Mouse (Mus musculus) hindbrain, embryonic 15.5 days (tissue): ENCODE measurements at regions not wholly inside any gene's neighbourhood (a gene's known extent, or its start where the extent isn't known, plus 50 kb on each side); places are given as distances from the start of the nearest gene placed in this dataset.

Source experiments
- ATAC-seq: fragments of 200-750 bp; cut with Nextera tagmentation; 2 replicates; pipeline ENCODE4 v1.8.0; 2017; ENCODE audit warnings: low read depth, moderate number of reproducible peaks, moderate TSS enrichment; ENCODE audit not compliant: low FRiP score
- H3K27ac ChIP-seq: fragments of 300-500 bp; sonication (generic); replicated peaks from 2 replicates; pipeline ENCODE4 v1.5.1; 2015; ENCODE audit warnings: mild to moderate bottlenecking, inconsistent platforms
- H3K27me3 ChIP-seq: fragments of 300-500 bp; sonication (generic); 2 replicates; pipeline ENCODE4 v1.6.1; 2015; ENCODE audit warnings: control low read depth, inconsistent platforms
- H3K36me3 ChIP-seq: fragments of 300-500 bp; sonication (generic); 2 replicates; pipeline ENCODE4 v1.6.1; 2015; ENCODE audit warnings: control low read depth, inconsistent platforms
- H3K4me1 ChIP-seq: fragments of 300-500 bp; sonication (generic); replicated peaks from 2 replicates; pipeline ENCODE4 v1.6.1; 2015; ENCODE audit warnings: control low read depth, inconsistent platforms
- H3K4me2 ChIP-seq: fragments of 300-500 bp; sonication (generic); 2 replicates; pipeline ENCODE4 v1.6.1; 2015; ENCODE audit warnings: moderate library complexity, mild to moderate bottlenecking, inconsistent platforms
- H3K4me3 ChIP-seq: fragments of 300-500 bp; sonication (generic); 2 replicates; pipeline ENCODE4 v1.5.1; 2015; ENCODE audit warnings: mild to moderate bottlenecking, inconsistent platforms
- H3K9ac ChIP-seq: fragments of 300-500 bp; sonication (generic); 2 replicates; pipeline ENCODE4 v1.6.1; 2015; ENCODE audit warnings: inconsistent platforms
- H3K9me3 ChIP-seq: fragments of 300-500 bp; sonication (generic); 2 replicates; pipeline ENCODE4 v1.6.1; 2016; ENCODE audit warnings: control low read depth, inconsistent platforms
- WGBS: fragments of 180-500 bp; shearing (Covaris S2); methylation state at CpG from one replicate; pipeline ENCODE4 v1.1.7; 2015; 5-methylcytosine and 5-hydroxymethylcytosine counted together

GRCm38 (mm10) chr4:31648631-31649368, 315.1 kb upstream of the Map3k7 start:
- 90% methylated on average over 8 of the region's 8 CpGs for WGBS
- Histone ChIP-seq H3K27me3 (no peaks in the 10 kb centered on the region), H3K27ac (no peak overlapping the region), H3K4me2 (no peak overlapping the region), H3K9me3 (no peaks in the 10 kb centered on the region), H3K9ac (no peak overlapping the region), H3K4me1 (no peaks in the 10 kb centered on the region), H3K4me3 (no peak overlapping the region), H3K36me3 (no peaks in the 10 kb centered on the region)
- ATAC-seq: no peak

DNA sequence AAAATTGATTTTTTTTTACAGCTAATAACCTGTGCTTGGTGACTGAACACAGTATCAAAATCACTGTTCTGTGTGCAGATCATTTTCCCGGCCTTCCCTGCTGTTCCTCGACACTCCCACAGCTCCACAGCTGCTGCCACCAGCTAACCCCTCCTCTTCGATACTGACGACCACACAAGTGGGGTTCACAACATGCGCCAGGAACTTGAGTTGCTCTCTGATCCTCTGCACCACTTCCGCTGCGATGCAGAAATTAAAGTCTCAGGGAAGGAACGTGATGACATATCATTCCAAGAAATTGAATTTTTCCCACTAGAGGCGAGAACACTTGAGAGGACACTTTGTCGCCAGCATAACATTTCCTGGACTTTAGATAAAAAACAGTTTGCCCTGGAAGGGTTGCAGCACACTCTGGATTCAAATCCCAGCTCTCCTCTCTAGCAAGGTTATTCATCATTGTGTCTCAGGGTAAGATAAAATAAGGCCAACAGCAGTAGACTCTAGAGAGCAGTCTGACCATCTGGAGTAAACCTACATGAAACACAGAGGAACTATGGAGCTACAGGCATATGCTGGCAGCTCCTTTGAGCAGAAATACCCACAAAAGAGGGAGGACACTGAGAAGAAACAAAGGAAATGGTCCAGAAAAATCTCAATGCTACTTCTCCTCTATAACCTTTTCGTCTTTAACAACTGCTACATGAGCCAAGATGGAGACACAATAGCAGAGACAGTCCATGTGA, 308.4 kb upstream of the Map3k7 start:
- Histone ChIP-seq H3K36me3 (no peaks in the 10 kb centered on the region), H3K4me3 (no peak overlapping the region), H3K27ac (no peak overlapping the region; the same call in 1 of the 2 replicates), H3K27me3 (no peaks in the 10 kb centered on the region), H3K9me3 (no peaks in the 10 kb centered on the region), H3K9ac (no peak overlapping the region), H3K4me1 (no peaks in the 10 kb centered on the region), H3K4me2 (no peak overlapping the region)
- 65% methylated on average over 11 of the region's 11 CpGs for WGBS
- ATAC-seq: no peak

DNA sequence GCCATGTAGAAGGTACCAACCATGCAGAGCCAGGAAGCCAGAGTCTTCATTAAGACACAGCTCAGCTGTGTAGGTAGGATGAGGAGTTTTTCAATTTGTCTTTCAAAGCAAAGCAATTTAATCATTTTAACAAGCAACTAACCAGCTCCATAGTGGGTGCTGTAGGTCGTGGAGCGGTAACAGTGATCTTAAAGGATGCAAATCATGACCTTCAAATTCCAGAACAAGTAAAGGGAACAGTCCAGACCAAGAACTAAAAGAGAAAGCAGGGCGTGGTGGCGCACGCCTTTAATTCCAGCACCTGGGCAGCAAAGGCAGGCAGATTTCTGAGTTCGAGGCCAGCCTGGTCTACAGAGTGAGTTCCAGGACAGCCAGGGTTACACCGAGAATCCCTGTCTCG, 307.8 kb upstream of the Map3k7 start:
- H3K27me3 ChIP-seq: no peaks in the 10 kb centered on the region
- no peaks in the 10 kb centered on the region for H3K36me3 ChIP-seq
- no peak overlapping the region for H3K4me3 ChIP-seq
- no peak overlapping the region for H3K27ac ChIP-seq
- H3K9me3 ChIP-seq: no peaks in the 10 kb centered on the region
- no peak overlapping the region for H3K9ac ChIP-seq
- 96% methylated on average over 8 of the region's 8 CpGs for WGBS
- no peaks in the 10 kb centered on the region for H3K4me1 ChIP-seq
- H3K4me2 ChIP-seq: no peak overlapping the region
- no peak for ATAC-seq

DNA sequence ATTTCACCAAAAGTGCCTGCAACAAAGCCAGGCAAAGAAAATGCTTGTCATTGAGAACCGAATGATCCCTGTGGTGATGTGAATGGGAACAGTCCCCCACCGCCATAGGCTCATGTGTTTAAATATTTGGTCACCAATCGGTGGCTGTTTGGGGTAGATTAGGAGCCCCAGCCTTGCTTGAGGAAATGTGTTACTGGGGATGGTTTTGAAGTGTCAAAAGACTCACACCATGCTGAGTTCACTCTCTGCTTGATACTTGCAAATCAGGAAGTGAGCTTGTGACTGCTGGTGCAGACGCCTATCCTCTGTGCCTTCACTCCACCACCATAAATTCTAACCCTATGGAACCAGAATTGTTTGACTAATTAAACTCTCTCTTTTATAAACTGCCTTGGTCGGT, 305.1 kb upstream of the Map3k7 start:
- H3K4me2 ChIP-seq: no peak overlapping the region
- ATAC-seq: no peak
- 65% methylated on average over 5 of the region's 5 CpGs for WGBS
- no peaks in the 10 kb centered on the region for H3K4me1 ChIP-seq
- no peaks in the 10 kb centered on the region for H3K36me3 ChIP-seq
- no peak overlapping the region for H3K9ac ChIP-seq
- no peaks in the 10 kb centered on the region for H3K9me3 ChIP-seq
- H3K27ac ChIP-seq: no peak overlapping the region
- no peak overlapping the region for H3K4me3 ChIP-seq
- no peaks in the 10 kb centered on the region for H3K27me3 ChIP-seq

DNA sequence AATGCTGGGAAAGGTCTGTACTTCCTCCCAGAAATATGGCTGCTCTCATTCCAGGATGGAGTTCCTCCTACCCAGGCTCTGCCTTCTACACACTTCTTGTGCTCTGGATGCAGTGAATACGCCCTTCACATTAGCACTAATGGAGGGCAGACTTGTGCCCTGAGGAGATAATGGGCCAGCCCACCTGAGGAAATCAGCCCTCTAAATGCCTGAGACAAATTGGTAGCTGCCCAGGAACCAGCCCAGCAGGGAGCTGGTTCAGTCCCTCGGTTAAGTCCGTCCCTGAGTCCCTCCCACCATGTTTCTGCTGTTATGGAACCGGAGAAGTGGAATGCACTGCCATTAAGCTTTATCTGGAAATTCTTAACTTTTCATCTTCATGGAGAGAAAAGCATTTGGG, 303.0 kb upstream of the Map3k7 start:
- H3K9ac ChIP-seq: no peak overlapping the region
- H3K27me3 ChIP-seq: no peaks in the 10 kb centered on the region
- no peak overlapping the region for H3K4me2 ChIP-seq
- no peak for ATAC-seq
- H3K27ac ChIP-seq: no peak overlapping the region
- whole genome bisulfite sequencing: 33% methylated on average over 4 of the region's 4 CpGs
- no peaks in the 10 kb centered on the region for H3K36me3 ChIP-seq
- no peaks in the 10 kb centered on the region for H3K9me3 ChIP-seq
- no peaks in the 10 kb centered on the region for H3K4me1 ChIP-seq
- H3K4me3 ChIP-seq: no peak overlapping the region

DNA sequence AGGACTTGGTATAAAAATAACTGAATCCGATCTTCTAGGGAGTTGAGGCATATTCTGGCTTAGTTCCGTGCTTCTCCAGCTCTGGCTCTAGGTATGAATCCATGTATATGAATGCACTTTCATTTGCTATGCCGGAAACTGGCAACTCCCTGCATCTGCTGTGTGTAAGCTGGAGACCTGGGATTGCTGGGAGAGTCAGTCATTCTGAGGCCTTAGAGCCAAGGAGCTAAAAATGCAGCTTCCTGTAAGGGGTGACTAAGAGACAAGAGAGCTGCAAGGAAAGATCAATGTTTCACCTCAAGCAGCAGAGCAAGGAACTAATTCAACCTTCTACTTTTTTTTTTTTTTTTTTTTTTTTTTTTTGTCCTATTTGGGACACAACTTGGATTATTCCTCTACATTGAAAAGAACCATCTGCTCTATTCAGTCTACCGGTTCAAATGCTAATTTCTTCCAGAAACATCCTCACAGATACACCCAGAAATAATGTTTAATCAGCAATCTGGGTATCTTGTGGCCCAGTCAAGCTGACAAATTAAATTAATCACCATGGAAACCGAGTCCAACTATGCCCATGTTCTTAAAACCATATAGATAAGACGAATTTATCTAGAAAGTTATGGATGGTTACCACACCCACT, 292.2 kb upstream of the Map3k7 start:
- no peak overlapping the region for H3K4me3 ChIP-seq
- H3K4me2 ChIP-seq: no peak overlapping the region
- no peaks in the 10 kb centered on the region for H3K9me3 ChIP-seq
- ATAC-seq: no peak
- no peak overlapping the region for H3K9ac ChIP-seq
- WGBS: 51% methylated on average over 6 of the region's 6 CpGs
- no peaks in the 10 kb centered on the region for H3K27me3 ChIP-seq
- H3K36me3 ChIP-seq: no peaks in the 10 kb centered on the region
- no peaks in the 10 kb centered on the region for H3K4me1 ChIP-seq
- no peak overlapping the region for H3K27ac ChIP-seq

GRCm38 (mm10) chr4:31672171-31672841, 291.6 kb upstream of the Map3k7 start:
- H3K27me3 ChIP-seq: no peaks in the 10 kb centered on the region
- H3K4me2 ChIP-seq: no peak overlapping the region
- H3K27ac ChIP-seq: no peak overlapping the region
- no peak for ATAC-seq
- WGBS: 59% methylated on average over 9 of the region's 9 CpGs
- no peaks in the 10 kb centered on the region for H3K4me1 ChIP-seq
- no peaks in the 10 kb centered on the region for H3K9me3 ChIP-seq
- no peak overlapping the region for H3K4me3 ChIP-seq
- H3K9ac ChIP-seq: no peak overlapping the region
- H3K36me3 ChIP-seq: no peaks in the 10 kb centered on the region

- no peaks in the 10 kb centered on the region for H3K36me3 ChIP-seq
- H3K27me3 ChIP-seq: no peaks in the 10 kb centered on the region
- WGBS: 79% methylated on average over 2 of the region's 2 CpGs
- no peak overlapping the region for H3K4me2 ChIP-seq
- H3K27ac ChIP-seq: no peak overlapping the region
- peak; percentile 23; the same call in 1 of the 2 replicates for ATAC-seq
- H3K4me1 ChIP-seq: no peaks in the 10 kb centered on the region
- H3K9ac ChIP-seq: no peak overlapping the region
- no peaks in the 10 kb centered on the region for H3K9me3 ChIP-seq
- no peak overlapping the region for H3K4me3 ChIP-seq
Observed at GRCm38 (mm10) chr4:31672842-31673171, 291.1 kb upstream of the Map3k7 start.

DNA sequence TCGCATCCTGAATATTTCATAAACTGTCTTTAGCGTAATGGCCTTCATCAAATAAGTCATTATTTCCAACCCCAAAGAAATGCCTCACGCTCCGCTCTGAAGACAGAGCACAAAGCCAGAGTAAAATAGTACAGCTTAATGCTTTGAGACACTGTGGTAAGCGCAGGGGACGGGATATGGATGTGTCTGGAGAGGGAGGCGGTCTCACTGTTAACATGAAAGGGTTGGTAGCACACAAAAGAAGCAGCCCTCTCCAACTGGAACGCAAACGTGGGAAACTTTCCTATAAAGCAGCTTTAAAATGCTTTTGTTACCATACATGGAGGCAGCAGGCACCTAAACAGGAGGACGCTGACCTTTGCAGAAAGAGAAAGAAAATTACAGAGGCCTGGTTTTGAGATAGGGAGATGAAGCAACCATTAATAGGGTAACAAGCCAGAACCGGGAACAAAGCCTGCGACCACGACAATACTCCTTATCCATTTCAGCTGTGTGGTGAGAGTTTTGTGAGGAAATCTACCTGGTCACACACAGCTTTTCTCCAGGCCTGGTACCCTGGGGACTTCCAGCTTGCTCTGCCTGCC, 284.8 kb upstream of the Map3k7 start:
- Histone ChIP-seq H3K27ac (no peak overlapping the region), H3K27me3 (no peaks in the 10 kb centered on the region), H3K4me3 (no peak overlapping the region), H3K9ac (no peak overlapping the region), H3K9me3 (no peaks in the 10 kb centered on the region), H3K4me1 (no peaks in the 10 kb centered on the region), H3K36me3 (no peaks in the 10 kb centered on the region), H3K4me2 (no peak overlapping the region)
- ATAC-seq: no peak
- WGBS: 57% methylated on average over 13 of the region's 13 CpGs

DNA sequence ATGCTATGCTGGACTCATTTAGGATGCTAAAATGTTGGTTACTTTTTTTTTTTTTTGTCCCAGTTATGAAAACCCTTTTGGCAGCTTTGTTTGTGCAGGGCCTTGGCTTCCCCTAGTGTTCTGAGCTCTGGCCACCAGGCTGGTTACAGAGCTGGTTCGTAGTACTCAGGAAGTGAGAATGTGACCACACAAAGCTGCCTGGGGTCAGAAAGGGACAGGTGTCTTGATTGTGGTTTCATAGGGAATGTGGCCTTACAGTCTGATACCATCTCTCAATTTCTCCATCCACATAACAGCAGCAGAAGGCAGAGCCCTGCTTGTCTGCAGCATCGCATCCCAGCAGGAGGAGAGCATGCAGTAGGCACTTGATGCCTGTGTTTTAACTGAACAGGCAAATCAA, 282.9 kb upstream of the Map3k7 start:
- no peak overlapping the region for H3K4me2 ChIP-seq
- no peaks in the 10 kb centered on the region for H3K27me3 ChIP-seq
- H3K9me3 ChIP-seq: no peaks in the 10 kb centered on the region
- H3K4me1 ChIP-seq: no peaks in the 10 kb centered on the region
- no peak overlapping the region for H3K4me3 ChIP-seq
- ATAC-seq: no peak
- H3K27ac ChIP-seq: no peak overlapping the region
- 79% methylated on average over 2 of the region's 2 CpGs for WGBS
- H3K9ac ChIP-seq: no peak overlapping the region
- no peaks in the 10 kb centered on the region for H3K36me3 ChIP-seq

- no peak overlapping the region for H3K9ac ChIP-seq
- no peak overlapping the region for H3K4me3 ChIP-seq
- H3K27ac ChIP-seq: no peak overlapping the region
- WGBS: 95% methylated on average over 2 of the region's 2 CpGs
- H3K4me1 ChIP-seq: no peaks in the 10 kb centered on the region
- H3K9me3 ChIP-seq: no peaks in the 10 kb centered on the region
- H3K27me3 ChIP-seq: no peaks in the 10 kb centered on the region
- ATAC-seq: no peak
- H3K36me3 ChIP-seq: no peaks in the 10 kb centered on the region
- H3K4me2 ChIP-seq: no peak overlapping the region
Observed at GRCm38 (mm10) chr4:31689083-31689482, 274.8 kb upstream of the Map3k7 start.
